Mouse (Mus musculus) stomach, embryonic 15.5 days (tissue): ENCODE measurements around the gene Hoxd8. TPM values are rescaled to one million over a fixed set of nuclear protein-coding genes. Genes with fewer than 3 reads are reported as not detected.

Experiments
- ATAC-seq: fragments of 200-750 bp; cut with Nextera tagmentation; 2 replicates; pipeline ENCODE4 v1.8.0; 2017; ENCODE audit warnings: low read depth, moderate number of reproducible peaks, moderate TSS enrichment; ENCODE audit not compliant: insufficient read depth, low FRiP score
- H3K27ac ChIP-seq: fragments of 300-500 bp; sonication (generic); 2 replicates; pipeline ENCODE4 v1.5.1; 2015; ENCODE audit warnings: mild to moderate bottlenecking, inconsistent platforms
- H3K27me3 ChIP-seq: fragments of 300-500 bp; sonication (generic); replicated peaks from 2 replicates; pipeline ENCODE4 v1.6.1; 2015; ENCODE audit warnings: inconsistent platforms
- H3K36me3 ChIP-seq: fragments of 300-500 bp; sonication (generic); 2 replicates; pipeline ENCODE4 v1.6.1; 2015; ENCODE audit warnings: inconsistent platforms
- H3K4me1 ChIP-seq: fragments of 300-500 bp; sonication (generic); 2 replicates; pipeline ENCODE4 v1.6.1; 2015; ENCODE audit warnings: inconsistent platforms
- H3K4me2 ChIP-seq: fragments of 300-500 bp; sonication (generic); 2 replicates; pipeline ENCODE4 v1.6.1; 2015; ENCODE audit warnings: mild to moderate bottlenecking, inconsistent platforms
- H3K4me3 ChIP-seq: fragments of 300-500 bp; sonication (generic); replicated peaks from 2 replicates; pipeline ENCODE4 v1.5.1; 2015; ENCODE audit warnings: inconsistent platforms
- H3K9ac ChIP-seq: fragments of 300-500 bp; sonication (generic); 2 replicates; pipeline ENCODE4 v1.6.1; 2015; ENCODE audit warnings: inconsistent platforms
- H3K9me3 ChIP-seq: fragments of 300-500 bp; sonication (generic); 2 replicates; pipeline ENCODE4 v1.6.1; 2016; ENCODE audit warnings: inconsistent platforms
- WGBS: fragments of 180-500 bp; shearing (Covaris S2); methylation state at CpG from one replicate; pipeline ENCODE4 v1.1.7; 2015; 5-methylcytosine and 5-hydroxymethylcytosine counted together
- microRNA counts: library from miRNA; unstranded; fragments of <30 nt; microRNA quantifications from one replicate; lab custom pipeline; 2016
- microRNA-seq: library from miRNA; unstranded; fragments of <30 nt; microRNA quantifications from one replicate; pipeline ENCODE4, GENCODE M21; 2016
- polyA plus RNA-seq: library from polyadenylated mRNA; unstranded; fragments of >200 nt; fragmentation: Nextera tagmentation; extraction: Ambion mirVana; gene quantifications from 2 replicates; pipeline ENCODE4 v1.2.1, GENCODE M21; 2015

The Hoxd8 gene
- polyA plus RNA-seq, 1 experiment from 2014 or later = 3.2 TPM

DNA sequence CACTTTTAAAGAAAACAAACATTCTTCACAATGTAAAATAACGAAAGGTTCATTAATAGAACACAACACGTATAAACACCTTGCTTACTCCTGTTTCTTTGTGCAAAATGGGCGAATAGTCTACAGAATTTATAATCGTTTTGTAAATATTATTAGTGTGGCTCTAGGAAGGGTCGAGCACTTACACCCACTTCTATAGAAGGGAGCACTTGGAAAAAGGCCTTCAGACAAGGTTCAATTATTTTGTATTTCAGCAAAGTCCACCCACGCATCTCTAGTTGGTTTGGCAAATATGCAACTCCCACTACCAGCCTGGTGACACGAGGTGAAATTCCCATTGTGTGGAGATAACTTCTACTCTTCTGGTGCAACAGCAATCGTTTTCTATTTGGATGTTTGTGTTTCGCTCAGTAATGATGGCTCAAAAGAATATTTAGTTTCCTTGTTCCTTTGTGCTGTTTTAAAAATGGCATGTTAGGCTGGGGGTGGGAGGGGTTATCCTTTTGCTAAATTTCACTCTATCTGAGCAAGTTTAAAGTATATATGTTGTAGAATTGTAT lies 44.1 kb downstream of the Hoxd8 start:
- Histone ChIP-seq H3K9ac (no peak overlapping the region), H3K4me1 (peaks cover 27% of the 10 kb centered on the region), H3K9me3 (no peaks in the 10 kb centered on the region), H3K36me3 (no peaks in the 10 kb centered on the region), H3K4me2 (no peak overlapping the region), H3K27ac (no peak overlapping the region), H3K4me3 (no peak overlapping the region), H3K27me3 (peaks cover 99% of the 10 kb centered on the region)
- ATAC-seq = no peak
- 17% methylated on average over 9 of the region's 9 CpGs for WGBS

DNA sequence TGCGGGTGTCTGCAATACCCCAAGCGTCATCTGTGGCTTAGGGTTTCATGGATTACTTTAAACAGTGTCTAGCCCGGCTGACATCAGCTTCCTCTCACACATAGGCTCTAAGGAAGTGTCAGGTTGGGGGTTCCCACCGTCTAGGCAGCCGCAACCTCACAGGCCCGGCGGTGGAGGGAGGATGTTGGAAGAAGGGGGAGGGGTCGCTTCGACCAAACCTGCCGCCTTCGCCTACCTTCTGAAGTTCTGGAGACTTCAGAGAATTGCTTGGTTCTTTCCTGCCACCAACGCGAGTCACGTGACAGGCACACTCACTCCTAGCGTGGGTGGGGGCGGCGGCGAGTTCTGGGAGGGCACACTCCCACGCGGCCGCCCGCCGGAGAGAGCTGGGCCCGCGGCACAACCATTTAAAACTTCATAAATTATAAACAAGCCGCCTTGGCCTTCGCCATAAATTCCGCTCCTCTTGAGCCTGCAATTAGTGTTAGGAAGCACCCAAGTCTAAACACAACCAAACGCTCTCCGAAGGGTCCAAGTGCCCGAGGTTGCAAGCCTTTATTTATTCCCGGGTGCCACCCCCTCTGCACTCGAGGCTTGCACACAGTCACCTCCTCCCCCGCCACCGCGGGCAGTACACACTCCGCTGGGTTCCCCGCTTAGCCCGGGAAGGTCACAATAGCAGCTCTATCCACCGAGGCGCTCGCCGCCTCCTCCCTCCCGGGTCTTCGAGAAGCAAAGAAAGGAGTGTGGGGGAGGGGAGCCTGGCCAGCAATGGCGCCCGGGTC lies 45.1 kb downstream of the Hoxd8 start:
- Histone ChIP-seq H3K36me3 (no peaks in the 10 kb centered on the region), H3K27ac (no peak overlapping the region), H3K4me1 (peaks cover 27% of the 10 kb centered on the region), H3K9ac (no peak overlapping the region), H3K4me2 (peak overlapping the region; percentile 47), H3K27me3 (peaks cover 99% of the 10 kb centered on the region), H3K9me3 (no peaks in the 10 kb centered on the region), H3K4me3 (peak overlapping the region; percentile 24)
- no peak for ATAC-seq
- WGBS = 1% methylated on average over 47 of the region's 47 CpGs

DNA sequence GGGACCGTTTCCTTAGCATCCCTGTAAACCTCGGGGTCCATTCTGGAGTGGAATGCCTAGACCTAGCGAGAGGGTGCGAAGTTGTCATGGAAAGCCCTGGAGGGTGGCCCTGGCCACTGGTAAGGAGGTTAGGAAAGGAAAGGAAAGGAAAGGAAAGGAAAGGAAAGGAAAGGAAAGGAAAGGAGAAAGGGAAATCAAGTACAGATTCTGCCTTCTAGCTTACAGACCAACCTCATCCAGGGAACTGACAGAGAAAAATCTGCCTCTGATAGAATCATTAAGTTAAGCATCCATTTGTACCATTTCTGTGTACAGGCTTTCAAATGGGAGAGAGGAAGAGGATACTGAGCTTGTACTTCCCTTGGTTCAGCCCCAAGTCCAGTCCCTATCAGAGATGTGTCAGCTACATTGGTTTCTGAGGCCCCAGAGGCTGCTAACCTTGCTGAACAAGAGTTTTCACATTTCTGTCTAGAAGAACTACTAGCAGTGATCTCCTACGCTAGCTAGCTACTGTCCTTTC lies 46.4 kb downstream of the Hoxd8 start:
- no peak overlapping the region for H3K9ac ChIP-seq
- H3K9me3 ChIP-seq = no peaks in the 10 kb centered on the region
- no peak for ATAC-seq
- peaks cover 27% of the 10 kb centered on the region for H3K4me1 ChIP-seq
- H3K27me3 ChIP-seq = peaks cover 90% of the 10 kb centered on the region
- H3K27ac ChIP-seq = no peak overlapping the region
- H3K36me3 ChIP-seq = no peaks in the 10 kb centered on the region
- no peak overlapping the region for H3K4me2 ChIP-seq
- no peak overlapping the region for H3K4me3 ChIP-seq
- 43% methylated on average over 5 of the region's 5 CpGs for WGBS

DNA sequence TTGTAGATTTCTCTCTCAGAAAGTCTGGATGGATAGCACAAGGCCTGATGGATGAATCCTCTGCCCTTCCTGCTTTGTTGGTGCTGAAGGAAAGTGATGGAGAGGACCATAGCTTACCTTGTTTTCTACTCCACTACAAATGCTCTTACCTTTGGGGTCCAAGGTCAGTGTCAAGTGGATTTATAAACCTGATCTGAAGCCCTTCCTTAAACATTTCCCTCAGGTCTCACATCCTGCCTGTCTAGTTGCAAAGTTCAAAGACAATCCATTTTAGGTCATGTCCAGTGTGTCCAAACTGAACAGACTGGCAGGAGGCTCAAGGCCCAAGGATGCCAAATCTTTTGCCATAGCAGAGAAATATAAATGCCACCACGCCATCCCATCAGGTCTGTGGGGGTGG lies 47.4 kb downstream of the Hoxd8 start:
- no peak overlapping the region for H3K4me3 ChIP-seq
- H3K27me3 ChIP-seq = peaks cover 84% of the 10 kb centered on the region
- H3K9ac ChIP-seq = no peak overlapping the region

DNA sequence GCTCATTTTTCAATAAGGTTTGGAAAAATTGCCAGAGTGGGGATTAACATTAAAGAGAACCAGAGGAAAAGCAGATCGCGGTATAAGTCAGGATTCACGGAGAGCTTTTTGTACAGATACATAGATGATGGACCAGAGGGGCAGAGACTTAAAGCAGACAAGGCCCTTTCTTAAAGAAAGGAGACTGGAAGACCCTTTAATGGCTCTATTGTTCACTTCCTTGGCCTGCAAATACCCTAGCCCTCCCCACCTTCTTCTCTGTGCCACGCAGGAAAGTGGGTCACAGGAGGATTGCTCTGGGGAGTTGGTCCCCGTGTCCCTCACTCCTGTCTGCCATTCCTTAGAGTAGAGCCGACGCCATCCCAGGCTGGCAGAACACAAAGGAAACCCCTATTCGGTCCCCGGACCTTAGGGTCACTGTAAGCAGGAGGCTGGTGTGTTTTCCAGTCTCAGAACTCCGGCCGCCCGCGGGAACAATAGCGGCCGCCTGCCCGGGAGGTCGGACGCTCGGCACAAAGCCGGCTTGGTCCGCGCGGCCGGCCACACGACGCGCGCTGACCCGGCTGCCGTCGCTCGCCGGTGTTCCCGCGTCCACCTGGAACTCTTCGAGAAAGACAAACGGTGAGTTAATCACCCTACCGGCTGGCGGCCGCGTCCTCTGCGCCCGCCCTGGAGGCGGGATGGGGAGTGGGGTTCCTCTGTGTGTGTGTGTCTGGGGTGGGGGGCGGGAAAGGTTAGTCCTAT lies 48.2 kb downstream of the Hoxd8 start:
- no peak for ATAC-seq
- Histone ChIP-seq H3K27me3 (peaks cover 79% of the 10 kb centered on the region), H3K9me3 (no peaks in the 10 kb centered on the region), H3K9ac (no peak overlapping the region), H3K4me1 (peaks cover 18% of the 10 kb centered on the region), H3K27ac (no peak overlapping the region), H3K4me2 (peak overlapping the region; percentile 54), H3K36me3 (no peaks in the 10 kb centered on the region), H3K4me3 (peak overlapping the region; percentile 22)
- WGBS = 3% methylated on average over 45 of the region's 45 CpGs

More for the DNA sequence above, 47.4 kb downstream of the Hoxd8 start:
- ATAC-seq = no peak
- H3K4me2 ChIP-seq = no peak overlapping the region
- peaks cover 21% of the 10 kb centered on the region for H3K4me1 ChIP-seq
- WGBS = 90% methylated on average over 1 of the region's 1 CpGs
- H3K9me3 ChIP-seq = no peaks in the 10 kb centered on the region
- no peaks in the 10 kb centered on the region for H3K36me3 ChIP-seq
- H3K27ac ChIP-seq = no peak overlapping the region

DNA sequence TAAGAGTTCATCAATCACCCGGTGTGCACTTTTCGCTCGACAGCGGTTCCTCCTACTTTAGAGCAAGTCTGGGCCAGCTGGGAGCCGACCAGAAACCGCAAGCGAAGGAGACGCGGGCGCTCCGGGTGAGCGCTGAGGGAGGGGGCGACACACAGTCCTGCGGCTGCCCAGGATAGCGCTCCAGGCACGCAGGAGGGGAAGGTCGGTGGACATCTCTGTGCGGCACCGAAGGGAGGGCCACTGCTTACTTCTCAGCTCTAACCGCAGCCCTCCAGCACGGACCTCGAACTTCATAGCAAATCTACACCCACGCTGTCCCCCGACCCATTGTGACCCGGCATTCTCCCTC lies 48.7 kb downstream of the Hoxd8 start:
- H3K4me3 ChIP-seq = peak overlapping the region; percentile 22
- peaks cover 18% of the 10 kb centered on the region for H3K4me1 ChIP-seq
- H3K9ac ChIP-seq = no peak overlapping the region
- ATAC-seq = no peak
- H3K36me3 ChIP-seq = no peaks in the 10 kb centered on the region
- 3% methylated on average over 25 of the region's 25 CpGs for WGBS
- no peaks in the 10 kb centered on the region for H3K9me3 ChIP-seq
- peak overlapping the region; percentile 54 for H3K4me2 ChIP-seq
- H3K27ac ChIP-seq = no peak overlapping the region
- H3K27me3 ChIP-seq = peaks cover 74% of the 10 kb centered on the region

DNA sequence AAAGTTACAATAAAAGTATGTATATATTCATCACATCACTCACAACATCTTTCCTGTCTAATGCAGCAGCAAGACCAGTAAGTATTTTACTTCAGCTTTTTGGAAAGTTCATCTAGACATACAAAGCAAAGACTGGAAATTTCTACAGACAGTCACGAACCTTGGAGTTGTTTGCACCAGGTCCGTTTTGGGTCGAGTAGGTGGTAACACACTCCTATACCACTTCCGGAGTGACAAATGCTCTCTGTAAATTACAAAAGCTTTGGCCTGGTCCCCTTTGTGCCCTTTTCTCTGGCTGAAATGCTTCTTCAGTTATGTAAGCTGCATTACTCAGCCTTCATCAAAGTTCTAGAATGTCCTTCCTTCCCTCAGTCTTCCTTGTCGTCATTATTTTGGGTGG lies 49.3 kb downstream of the Hoxd8 start:
- H3K36me3 ChIP-seq = no peaks in the 10 kb centered on the region
- no peak overlapping the region for H3K4me2 ChIP-seq
- H3K27me3 ChIP-seq = peaks cover 75% of the 10 kb centered on the region
- H3K4me1 ChIP-seq = peaks cover 18% of the 10 kb centered on the region
- H3K4me3 ChIP-seq = no peak overlapping the region
- no peak for ATAC-seq
- WGBS = 34% methylated on average over 5 of the region's 5 CpGs
- H3K9ac ChIP-seq = no peak overlapping the region
- no peaks in the 10 kb centered on the region for H3K9me3 ChIP-seq
- H3K27ac ChIP-seq = no peak overlapping the region

MicroRNAs within 50 kb of the gene (microRNA counts, 519-probe panel; counts per million panel counts)
- microRNA mmu-miR-10b (lab: Ali Mortazavi, UCI) = 2,636 counts per million, percentile 64 among the panel's probes with 10 or more counts

Small RNAs within 50 kb of the gene (microRNA-seq; reads per million reads assigned to microRNA genes)
- gene Gm44463 (not detected), gene Mir10b (4,254 reads per million, percentile 88 among the genes with 10 or more reads in this experiment)

Other genes with a start within 250 kb of the Hoxd8 start
- gene Lnpk, start 125.2 kb upstream of the Hoxd8 start, polyA plus RNA-seq = 20.0 and 20.9 TPM in 2 replicates
- gene Evx2, start 45.1 kb upstream of the Hoxd8 start, polyA plus RNA-seq = not detected in 2 replicates
- not detected in 2 replicates for gene Hoxd13, start 36.3 kb upstream of the Hoxd8 start, polyA plus RNA-seq
- gene Hoxd12, start 29.6 kb upstream of the Hoxd8 start, polyA plus RNA-seq = 0.18 TPM in 1 of 2 replicates, not detected in the other
- gene Hoxd11, start 25.1 kb upstream of the Hoxd8 start, polyA plus RNA-seq = 0.90 TPM in 1 of 2 replicates, not detected in the other
- gene Hoxd10, start 12.7 kb upstream of the Hoxd8 start, polyA plus RNA-seq = 0.09 and 2.4 TPM in 2 replicates
- gene Hoxd9, start 6.9 kb upstream of the Hoxd8 start, polyA plus RNA-seq = 0.61 and 1.3 TPM in 2 replicates
- gene Hoxd3, start 7.3 kb downstream of the Hoxd8 start, polyA plus RNA-seq = 14.4 and 15.8 TPM in 2 replicates
- 0.53 and 0.92 TPM in 2 replicates for gene Hoxd4, start 7.3 kb downstream of the Hoxd8 start, polyA plus RNA-seq
- gene Gm28230, start 22.1 kb downstream of the Hoxd8 start, polyA plus RNA-seq = not detected in 2 replicates
- gene Hoxd1, start 58.4 kb downstream of the Hoxd8 start, polyA plus RNA-seq = 0.13 TPM in 2 replicates
- 92.5 and 107 TPM in 2 replicates for gene Mtx2, start 121.2 kb downstream of the Hoxd8 start, polyA plus RNA-seq